Mouse (Mus musculus) liver, embryonic 13.5 days (tissue): ENCODE measurements around the gene Ms4a1. TPM values are rescaled to one million over a fixed set of nuclear protein-coding genes. Genes with fewer than 3 reads are reported as not detected.
"Not testable (repeated sequence)": the region's sequence is repeated elsewhere in the genome, so short reads cannot be mapped to it uniquely, and the experiment has no call there.

Source experiments
- ATAC-seq: fragments of 200-750 bp; cut with Nextera tagmentation; 2 replicates; pipeline ENCODE4 v1.8.0; 2017; ENCODE audit warnings: low read depth, mild to moderate bottlenecking, moderate number of reproducible peaks, moderate library complexity
- DNase-seq: peaks from one replicate; pipeline ENCODE4 v3.0.0; 2022
- H3K27ac ChIP-seq: fragments of 300-500 bp; sonication (generic); 2 replicates; pipeline ENCODE4 v1.5.1; 2015; ENCODE audit warnings: moderate library complexity, mild to moderate bottlenecking, inconsistent platforms
- H3K27me3 ChIP-seq: fragments of 300-500 bp; sonication (generic); 2 replicates; pipeline ENCODE4 v1.6.1; 2015; ENCODE audit warnings: mild to moderate bottlenecking, inconsistent platforms
- H3K36me3 ChIP-seq: fragments of 300-500 bp; sonication (generic); 2 replicates; pipeline ENCODE4 v1.6.1; 2015; ENCODE audit warnings: mild to moderate bottlenecking, inconsistent platforms
- H3K4me1 ChIP-seq: fragments of 300-500 bp; sonication (generic); replicated peaks from 2 replicates; pipeline ENCODE4 v1.6.1; 2015; ENCODE audit warnings: inconsistent platforms
- H3K4me2 ChIP-seq: fragments of 300-500 bp; sonication (generic); 2 replicates; pipeline ENCODE4 v1.6.1; 2015; ENCODE audit warnings: inconsistent platforms, mild to moderate bottlenecking, moderate library complexity
- H3K4me3 ChIP-seq: fragments of 300-500 bp; sonication (generic); replicated peaks from 2 replicates; pipeline ENCODE4 v1.5.1; 2015; ENCODE audit warnings: mild to moderate bottlenecking, inconsistent platforms
- H3K9ac ChIP-seq: fragments of 300-500 bp; sonication (generic); 2 replicates; pipeline ENCODE4 v1.6.1; 2015; ENCODE audit warnings: mild to moderate bottlenecking, inconsistent platforms
- H3K9me3 ChIP-seq: fragments of 300-500 bp; sonication (generic); replicated peaks from 2 replicates; pipeline ENCODE4 v1.6.1; 2016; ENCODE audit warnings: inconsistent platforms
- whole genome bisulfite sequencing: fragments of 180-500 bp; shearing (Covaris S2); methylation state at CpG from one replicate; pipeline ENCODE4 v1.1.7; 2015; ENCODE audit not compliant: insufficient replicate concordance; 5-methylcytosine and 5-hydroxymethylcytosine counted together
- polyA plus RNA-seq: library from polyadenylated mRNA; unstranded; fragments of >200 nt; fragmentation: Nextera tagmentation; extraction: Ambion mirVana; gene quantifications from 2 replicates; pipeline ENCODE4 v1.2.1, GENCODE M21; 2015

Gene Ms4a1
- polyA plus RNA-seq, 1 experiment from 2014 or later = not detected

DNA sequence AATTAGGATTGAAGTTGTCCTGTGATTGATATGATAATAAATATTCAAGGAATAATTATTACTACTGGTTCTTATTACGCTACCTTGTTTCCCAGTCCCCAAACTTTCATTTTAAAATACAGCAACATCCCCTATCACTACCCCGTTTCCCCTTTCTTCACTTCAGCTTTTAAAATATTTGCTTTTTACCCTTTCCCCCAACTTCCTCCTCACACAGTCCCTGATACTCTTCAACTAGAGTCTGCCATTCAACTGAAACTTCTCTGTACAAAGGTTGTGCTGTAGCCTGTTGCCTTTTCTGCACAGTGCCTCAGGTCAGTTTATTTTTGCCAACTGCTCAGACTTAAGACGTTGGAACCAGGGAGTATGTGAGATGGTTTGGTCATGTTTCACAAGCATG, 2.5 kb downstream of the Ms4a1 start:
- H3K4me2 ChIP-seq = no peak overlapping the region
- no peaks in the 10 kb centered on the region for H3K9me3 ChIP-seq
- 33% methylated on average over 3 of the region's 3 CpGs for WGBS
- H3K36me3 ChIP-seq = no peaks in the 10 kb centered on the region
- no peaks in the 10 kb centered on the region for H3K4me1 ChIP-seq
- no peak for DNase-seq
- H3K27me3 ChIP-seq = no peaks in the 10 kb centered on the region
- ATAC-seq = no peak
- H3K4me3 ChIP-seq = no peak overlapping the region
- no peak overlapping the region for H3K9ac ChIP-seq
- H3K27ac ChIP-seq = no peak overlapping the region

DNA sequence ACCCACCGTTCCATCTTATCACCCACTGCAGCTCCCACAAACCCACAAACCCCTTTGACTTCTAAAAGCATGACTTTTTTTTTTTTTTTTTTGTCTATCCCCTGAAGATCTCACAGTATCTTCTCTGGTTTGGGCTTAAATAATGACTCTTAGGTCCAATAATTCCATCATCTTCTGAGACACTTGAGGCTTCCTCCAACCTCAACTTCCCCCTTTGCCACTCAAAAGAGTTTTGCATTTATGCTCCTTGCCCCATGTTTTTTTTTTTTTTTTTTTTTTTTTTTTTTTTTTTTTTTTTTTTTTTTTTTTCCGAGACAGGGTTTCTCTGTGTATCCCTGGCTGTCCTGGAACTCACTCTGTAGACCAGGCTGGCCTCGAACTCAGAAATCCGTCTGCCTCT, 3.1 kb downstream of the Ms4a1 start:
- not testable (repeated sequence) for ATAC-seq, H3K4me1 ChIP-seq, H3K4me3 ChIP-seq, H3K9me3 ChIP-seq, H3K36me3 ChIP-seq, DNase-seq, H3K27me3 ChIP-seq, H3K27ac ChIP-seq, H3K4me2 ChIP-seq, H3K9ac ChIP-seq
- 42% methylated on average over 4 of the region's 4 CpGs for WGBS

DNA sequence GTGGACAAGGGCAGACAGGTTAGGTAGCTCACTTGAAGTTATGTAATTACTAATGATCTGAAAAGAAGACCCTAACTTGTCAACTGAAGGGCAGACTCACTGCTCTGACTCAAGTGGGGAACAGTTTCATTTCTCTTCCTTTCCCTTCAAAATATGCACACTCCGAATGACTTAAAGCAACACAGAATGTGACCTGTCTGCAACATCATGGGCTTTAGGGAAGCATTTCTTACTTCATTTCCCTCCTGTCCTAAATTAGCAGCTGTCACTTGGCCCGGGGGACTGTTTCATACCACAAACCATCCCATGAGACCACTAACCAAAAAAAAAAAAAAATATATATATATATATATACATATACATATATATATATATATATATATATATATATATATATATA, 4.5 kb downstream of the Ms4a1 start:
- Histone ChIP-seq H3K4me2 (no peak overlapping the region), H3K36me3 (no peaks in the 10 kb centered on the region), H3K4me1 (no peaks in the 10 kb centered on the region), H3K9me3 (no peaks in the 10 kb centered on the region), H3K27me3 (no peaks in the 10 kb centered on the region), H3K27ac (no peak overlapping the region), H3K9ac (no peak overlapping the region), H3K4me3 (no peak overlapping the region)
- no peak for ATAC-seq
- DNase-seq = no peak
- 35% methylated on average over 2 of the region's 2 CpGs for WGBS

DNA sequence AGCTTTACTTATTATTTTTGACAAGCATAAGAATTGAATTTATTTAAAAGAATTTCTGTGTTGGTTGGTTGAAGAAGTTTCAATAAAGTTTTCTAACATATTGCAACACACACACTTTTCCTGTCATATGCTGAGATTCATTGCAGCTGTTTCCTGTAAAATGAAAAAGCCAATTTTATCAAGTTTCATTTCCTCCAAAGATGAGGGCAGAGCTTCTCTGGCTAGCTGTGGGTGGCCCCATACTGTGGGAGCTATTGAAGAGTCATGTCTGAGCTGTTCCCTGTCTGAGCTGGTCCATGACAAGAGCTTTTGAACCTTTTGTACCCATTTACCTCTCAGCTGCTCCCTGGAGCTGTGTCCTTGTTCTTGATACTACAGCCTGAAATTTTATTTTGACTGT, 21.8 kb downstream of the Ms4a1 start:
- H3K27me3 ChIP-seq = no peaks in the 10 kb centered on the region
- H3K9ac ChIP-seq = no peak overlapping the region
- H3K9me3 ChIP-seq = no peaks in the 10 kb centered on the region
- H3K4me2 ChIP-seq = no peak overlapping the region
- no peaks in the 10 kb centered on the region for H3K36me3 ChIP-seq
- ATAC-seq (no peak), DNase-seq (no peak)
- no peak overlapping the region for H3K4me3 ChIP-seq
- H3K4me1 ChIP-seq = no peaks in the 10 kb centered on the region
- no peak overlapping the region for H3K27ac ChIP-seq

DNA sequence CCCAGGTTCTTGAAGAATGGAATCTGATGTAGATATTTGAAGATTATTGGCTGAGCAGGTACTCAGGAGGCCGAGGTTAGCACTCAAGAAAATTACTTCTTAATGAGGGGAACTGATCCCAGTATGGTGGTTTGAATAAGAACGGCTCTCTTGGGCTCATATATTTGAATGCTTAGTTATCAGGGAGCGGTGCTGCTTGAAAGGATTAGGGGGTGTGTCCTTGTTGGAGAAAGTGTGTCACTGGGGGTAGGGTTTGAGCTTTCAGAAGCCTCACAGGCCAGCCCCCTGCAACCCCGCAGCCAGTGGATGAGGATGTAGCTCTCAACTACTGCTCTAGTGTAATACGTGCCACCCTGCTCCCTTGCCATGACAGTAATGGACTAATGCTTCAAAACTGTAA, 23.5 kb downstream of the Ms4a1 start:
- no peaks in the 10 kb centered on the region for H3K4me1 ChIP-seq
- H3K27me3 ChIP-seq = no peaks in the 10 kb centered on the region
- H3K4me2 ChIP-seq = no peak overlapping the region
- H3K27ac ChIP-seq = no peak overlapping the region
- H3K4me3 ChIP-seq = no peak overlapping the region
- no peaks in the 10 kb centered on the region for H3K36me3 ChIP-seq
- 41% methylated on average over 5 of the region's 5 CpGs for WGBS
- ATAC-seq (no peak), DNase-seq (no peak)
- no peaks in the 10 kb centered on the region for H3K9me3 ChIP-seq
- H3K9ac ChIP-seq = no peak overlapping the region

DNA sequence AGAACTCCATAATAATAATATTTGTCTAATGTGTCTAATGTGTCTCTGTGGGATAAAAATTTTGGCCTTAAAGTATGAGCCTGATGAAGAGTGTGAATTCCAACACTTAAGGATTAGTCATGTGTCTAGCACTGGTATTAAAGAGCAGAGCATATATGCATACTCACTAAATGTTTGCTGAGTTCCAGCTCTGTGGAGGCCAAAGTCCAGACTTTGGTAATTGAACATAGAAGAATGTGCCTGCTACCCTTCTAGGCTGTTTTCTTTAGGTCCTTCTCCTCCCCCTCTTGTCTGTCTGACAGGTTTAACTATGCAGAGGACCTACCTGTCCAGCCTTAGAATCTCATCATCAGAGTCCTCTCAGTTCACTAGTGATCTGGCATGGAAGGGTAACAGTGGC, 30.2 kb downstream of the Ms4a1 start:
- no peak overlapping the region for H3K27ac ChIP-seq
- no peak for ATAC-seq

DNA sequence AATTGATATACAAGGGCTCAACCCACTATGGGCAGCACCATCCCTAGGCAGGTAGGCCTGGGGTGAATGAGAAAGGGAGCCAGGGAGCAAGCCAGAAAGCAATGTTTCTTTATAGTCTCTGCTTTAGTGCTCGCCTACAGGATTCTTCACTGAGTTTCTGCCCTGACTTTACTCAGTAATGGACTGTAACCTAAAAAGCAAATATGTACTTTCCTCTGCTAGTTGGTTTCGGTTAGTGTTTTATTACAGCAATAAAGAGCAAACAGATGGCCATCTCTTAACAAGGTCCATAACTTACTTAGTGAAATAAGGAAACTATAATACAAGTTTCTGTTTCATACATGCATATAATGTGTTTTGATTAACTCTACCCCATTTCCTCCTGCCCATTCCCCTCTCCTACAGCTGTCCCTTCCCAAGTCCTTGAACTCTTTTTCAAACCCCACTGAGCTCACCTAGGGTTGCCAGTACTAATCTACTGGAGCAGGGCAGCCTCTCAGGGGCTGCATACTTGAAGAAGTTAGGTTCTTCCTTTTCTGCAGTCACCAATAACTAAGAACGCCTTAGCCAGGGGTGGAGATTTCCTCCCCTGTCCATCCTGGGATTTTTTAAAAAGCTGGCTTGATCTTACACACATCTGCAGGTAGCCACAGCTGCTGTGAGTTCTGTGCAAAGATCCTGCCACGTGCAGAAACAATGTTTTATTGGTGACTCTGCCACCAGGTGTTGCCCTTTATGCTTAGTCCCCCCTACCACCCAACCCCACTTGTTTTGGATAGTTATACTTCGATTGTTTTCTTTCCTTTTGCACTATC, 30.9 kb downstream of the Ms4a1 start:
- WGBS = 40% methylated on average over 5 of the region's 5 CpGs
- Histone ChIP-seq H3K9me3 (no peaks in the 10 kb centered on the region), H3K4me1 (no peaks in the 10 kb centered on the region), H3K9ac (no peak overlapping the region), H3K4me3 (no peak overlapping the region), H3K36me3 (no peaks in the 10 kb centered on the region), H3K27me3 (no peaks in the 10 kb centered on the region), H3K4me2 (no peak overlapping the region), H3K27ac (no peak overlapping the region)
- DNase-seq (no peak), ATAC-seq (no peak)

More for the DNA sequence above, 30.2 kb downstream of the Ms4a1 start:
- no peak overlapping the region for H3K9ac ChIP-seq
- H3K27me3 ChIP-seq = no peaks in the 10 kb centered on the region
- H3K9me3 ChIP-seq = no peaks in the 10 kb centered on the region
- H3K4me3 ChIP-seq = no peak overlapping the region
- H3K36me3 ChIP-seq = no peaks in the 10 kb centered on the region
- H3K4me2 ChIP-seq = no peak overlapping the region
- no peak for DNase-seq
- no peaks in the 10 kb centered on the region for H3K4me1 ChIP-seq

DNA sequence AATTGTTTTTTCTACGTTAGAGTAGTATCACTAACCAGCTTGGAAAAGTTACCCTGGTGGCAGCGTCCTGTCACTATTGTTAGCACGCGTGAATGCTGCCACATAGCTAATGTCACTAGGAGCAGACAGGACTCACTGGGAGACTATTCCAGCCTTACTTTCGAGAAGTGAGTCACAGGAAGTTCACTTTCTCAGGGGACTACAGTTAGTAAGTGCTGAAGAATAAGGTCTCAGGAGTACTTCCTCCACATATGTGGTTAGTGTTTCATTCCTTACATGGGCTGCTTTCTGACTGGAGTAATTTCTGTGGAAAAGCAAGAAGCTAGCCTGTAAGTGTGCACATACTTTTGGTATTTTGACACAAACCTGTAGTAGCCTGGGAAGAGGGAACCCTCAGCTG, 31.8 kb downstream of the Ms4a1 start:
- Histone ChIP-seq H3K27me3 (no peaks in the 10 kb centered on the region), H3K9me3 (no peaks in the 10 kb centered on the region), H3K9ac (no peak overlapping the region), H3K4me3 (no peak overlapping the region), H3K4me1 (no peaks in the 10 kb centered on the region), H3K27ac (no peak overlapping the region), H3K36me3 (no peaks in the 10 kb centered on the region), H3K4me2 (no peak overlapping the region)
- DNase-seq (no peak), ATAC-seq (no peak)
- 47% methylated on average over 5 of the region's 5 CpGs for WGBS

DNA sequence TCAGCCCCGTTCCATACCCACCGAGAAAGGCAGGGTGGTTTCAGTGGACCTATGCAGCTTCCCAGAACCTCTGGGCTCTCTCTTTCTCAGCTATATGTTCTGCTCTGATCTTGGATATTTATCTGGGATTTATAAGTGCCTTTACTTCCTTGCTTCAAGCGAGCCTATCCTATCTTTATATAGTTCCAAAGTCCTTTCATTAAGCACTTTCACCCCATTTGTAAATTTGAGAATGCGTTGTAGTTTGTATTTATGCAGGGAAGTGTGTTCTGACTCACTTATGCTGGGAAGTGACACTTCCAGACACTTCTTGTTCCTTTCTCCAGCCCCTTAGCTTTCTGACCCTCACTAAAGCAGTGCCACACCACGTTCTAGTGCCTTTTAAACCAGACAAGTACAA, 33.7 kb downstream of the Ms4a1 start, which contains the start of gene Ms4a12:
Gene Ms4a12, minus strand, starts transcription at position 101 of the 400 bp plus-strand sequence.
- Histone ChIP-seq H3K27ac (no peak within 1 kb of the TSS), H3K4me2 (no peak within 1 kb of the TSS), H3K36me3 (no peaks in the 10 kb centered on the region), H3K9ac (no peak within 1 kb of the TSS), H3K4me1 (no peaks in the 10 kb centered on the region), H3K4me3 (no peak within 1 kb of the TSS), H3K27me3 (no peaks in the 10 kb centered on the region), H3K9me3 (no peaks in the 10 kb centered on the region)
- ATAC-seq = no peak
- 39% methylated on average over 5 of the region's 5 CpGs for WGBS
- DNase-seq = no peak

Other genes starting within 250 kb of the Ms4a1 start
- not detected in 2 replicates for gene Ms4a18, start 248.2 kb downstream of the Ms4a1 start, polyA plus RNA-seq
- gene Ms4a8a, start 185.1 kb downstream of the Ms4a1 start, polyA plus RNA-seq = 0.16 TPM in 1 of 2 replicates, not detected in the other
- not detected in 2 replicates for gene 1700017D01Rik, start 135.4 kb downstream of the Ms4a1 start, polyA plus RNA-seq
- not detected in 2 replicates for gene 1700025F22Rik, start 100.9 kb downstream of the Ms4a1 start, polyA plus RNA-seq
- gene Ms4a13, start 69.5 kb downstream of the Ms4a1 start, polyA plus RNA-seq = not detected in 2 replicates
- not detected in 2 replicates for gene Ms4a12, start 33.8 kb downstream of the Ms4a1 start, polyA plus RNA-seq
- gene Ms4a5, start 17.6 kb upstream of the Ms4a1 start, polyA plus RNA-seq = not detected in 2 replicates
- 0.03 TPM in 1 of 2 replicates, not detected in the other for gene Ms4a14, start 48.2 kb upstream of the Ms4a1 start, polyA plus RNA-seq
- gene Ms4a7, start 69.9 kb upstream of the Ms4a1 start, polyA plus RNA-seq = 1.1 and 1.5 TPM in 2 replicates
- 0.63 and 1.3 TPM in 2 replicates for gene Ms4a4a, start 109.3 kb upstream of the Ms4a1 start, polyA plus RNA-seq
- gene Ms4a4c, start 138.5 kb upstream of the Ms4a1 start, polyA plus RNA-seq = 0.78 and 0.83 TPM in 2 replicates
- 0.39 and 0.58 TPM in 2 replicates for gene Ms4a4b, start 177.3 kb upstream of the Ms4a1 start, polyA plus RNA-seq
- 5.2 and 5.7 TPM in 2 replicates for gene Ms4a6c, start 203.1 kb upstream of the Ms4a1 start, polyA plus RNA-seq
- not detected in 2 replicates for gene Gm8369, start 219.7 kb upstream of the Ms4a1 start, polyA plus RNA-seq